Mouse (Mus musculus) retina, postnatal 7 days (tissue): ENCODE data around the gene Crtc3.

Experiments
- DNase-seq: peaks from one replicate; pipeline ENCODE4 v3.0.0-alpha.2; 2012; ENCODE audit warnings: low read depth, low spot score

The Crtc3 gene

GRCm38 (mm10) chr7:80555146-80555545 is 133.5 kb downstream of the Crtc3 start:
- no peak for DNase-seq

DNA sequence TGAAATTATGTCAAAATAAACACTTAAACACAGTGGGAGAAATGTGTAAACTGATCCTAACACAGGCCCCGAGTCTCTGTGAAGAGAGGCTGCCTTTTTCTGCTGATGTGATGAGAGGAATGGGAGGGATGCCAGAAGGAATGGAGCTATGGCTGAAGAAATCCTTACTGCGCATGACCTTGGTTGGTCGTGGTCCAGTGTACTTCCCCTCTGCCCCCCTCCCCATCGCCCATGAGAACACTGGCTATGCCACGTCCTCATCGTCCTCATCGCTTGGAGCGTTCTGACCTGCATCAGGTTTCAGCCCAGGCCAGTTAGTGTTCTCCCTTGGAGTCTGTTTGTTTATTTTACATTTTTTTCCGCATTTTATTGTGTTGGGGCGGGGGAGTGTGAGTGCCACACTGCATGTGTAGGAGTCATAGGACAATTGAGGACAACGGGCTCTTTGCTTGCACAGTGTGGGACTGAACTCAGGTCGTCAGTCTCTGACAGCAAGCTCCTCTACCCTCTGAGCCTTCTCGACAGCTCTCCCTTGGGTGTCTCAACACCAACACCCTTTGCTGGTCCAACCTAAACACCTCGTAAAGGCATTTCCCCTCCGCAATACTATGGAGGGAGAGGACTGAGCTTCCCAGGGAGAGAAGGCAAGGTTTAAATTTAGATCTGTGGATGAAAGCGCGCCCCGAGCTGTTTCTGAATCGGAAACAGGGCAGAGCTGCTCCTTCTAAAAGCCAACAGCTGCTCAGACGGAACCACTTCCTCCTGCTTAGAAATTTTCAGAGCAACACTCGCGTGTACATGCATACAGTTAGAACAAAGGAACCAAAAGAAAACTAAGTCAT is 134.3 kb downstream of the Crtc3 start:
- DNase-seq = no peak

GRCm38 (mm10) chr7:80548513-80549260 is 140.0 kb downstream of the Crtc3 start:
- DNase-seq = no peak

- DNase-seq = no peak
Observed at GRCm38 (mm10) chr7:80542139-80542831, 146.4 kb downstream of the Crtc3 start.

- DNase-seq = no peak
Observed at GRCm38 (mm10) chr7:80539581-80539980, 149.1 kb downstream of the Crtc3 start.
